Mouse (Mus musculus) A20 (cell line): Measurements from ENCODE around the gene Gm21173.
"Not testable (repeated sequence)": the region's sequence is repeated elsewhere in the genome, so short reads cannot be mapped to it uniquely, and the experiment has no call there.

Source experiments
- DNase-seq: peaks from one replicate; pipeline ENCODE4 v3.0.0-alpha.2; 2011; ENCODE audit warnings: low read depth, low spot score

Gm21173 gene

GRCm38 (mm10) chrY:76761300-76761699 lies at the start of gene Gm21173:
Gm21173 (plus strand) TSS chrY:76761600.
- DNase-seq = not testable (repeated sequence)
